Mouse (Mus musculus) heart, adult 2 months (tissue): ENCODE measurements around the gene Cep250. TPM values are rescaled to one million over a fixed set of nuclear protein-coding genes. Genes with fewer than 3 reads are reported as not detected.

Source experiments
- DNase-seq, 2 experiments: peaks; one replicate each; pipeline ENCODE4 v3.0.0; 2021
- H3K27ac ChIP-seq: fragments of 200-600 bp; 2 replicates; pipeline ENCODE4 v1.8.1; 2022
- H3K27me3 ChIP-seq: fragments of 200-500 bp; 2 replicates; pipeline ENCODE4 v1.6.1; 2012; ENCODE audit warnings: mild to moderate bottlenecking, low read length, inconsistent platforms, mixed read lengths; ENCODE audit not compliant: control insufficient read depth, insufficient read depth
- H3K36me3 ChIP-seq: fragments of 200-500 bp; 2 replicates; pipeline ENCODE4 v1.6.1; 2012; ENCODE audit warnings: low read length, inconsistent platforms; ENCODE audit not compliant: control insufficient read depth, insufficient read depth
- H3K4me1 ChIP-seq: fragments of 200-500 bp; 2 replicates; pipeline ENCODE4 v1.6.1; 2011; ENCODE audit warnings: low read length; ENCODE audit not compliant: control insufficient read depth, insufficient read depth
- H3K4me3 ChIP-seq: fragments of 200-600 bp; 2 replicates; pipeline ENCODE4 v1.8.1; 2022
- H3K79me2 ChIP-seq: fragments of 200-500 bp; replicated peaks from 2 replicates; pipeline ENCODE4 v1.6.1; 2012; ENCODE audit warnings: mild to moderate bottlenecking, inconsistent platforms, low read length, moderate library complexity, mixed read lengths; ENCODE audit not compliant: control insufficient read depth, insufficient read depth
- H3K9ac ChIP-seq: fragments of 200-500 bp; 2 replicates; pipeline ENCODE4 v1.6.1; 2012; ENCODE audit warnings: low read depth, mild to moderate bottlenecking, control low read depth, inconsistent platforms, low read length, mixed read lengths
- CTCF ChIP-seq: fragments of 200-600 bp; IDR thresholded peaks from 2 replicates; pipeline ENCODE4 v1.8.1; 2022; ENCODE audit warnings: antibody characterized with exemption, mild to moderate bottlenecking, moderate library complexity
- EP300 ChIP-seq: fragments of 200-500 bp; IDR thresholded peaks from 2 replicates; pipeline ENCODE4 v1.6.1; 2011; ENCODE audit warnings: low read depth, low read length, control low read depth; ENCODE audit not compliant: insufficient read depth
- POLR2A ChIP-seq: fragments of 200-500 bp; IDR thresholded peaks from 2 replicates; pipeline ENCODE4 v1.6.1; 2011; ENCODE audit warnings: mild to moderate bottlenecking, low read depth, low read length, control low read depth; ENCODE audit not compliant: insufficient read depth
- WGBS: fragments of 180-500 bp; shearing (Covaris S2); methylation state at CpG from one replicate; pipeline ENCODE4 v1.1.7; 2018; 5-methylcytosine and 5-hydroxymethylcytosine counted together
- intact Hi-C: fragments of 180-260 bp; cut with DNase I; formaldehyde crosslinking; loops from one replicate; pipeline ENCODE4 v1.15.1; 2025
- polyA plus RNA-seq: library from polyadenylated mRNA; depleted of rRNA; stranded (reverse); fragments of >200 nt; gene quantifications from 2 replicates; pipeline ENCODE4 v1.2.3, GENCODE M21; 2012
- total RNA-seq, 2 experiments: library from RNA; stranded (reverse); gene quantifications; 2 replicates each; pipeline ENCODE4 v1.2.3; 2021

Gene Cep250
- total and polyA plus RNA-seq, 3 experiments = 2.8 to 7.4 (median 5.3) TPM

- no peak for TF ChIP-seq CTCF
- TF ChIP-seq POLR2A = no peak
- no peak for TF ChIP-seq EP300
- Histone ChIP-seq H3K79me2 (no peaks in the 10 kb centered on the region), H3K4me1 (no peaks in the 10 kb centered on the region), H3K9ac (no peak overlapping the region), H3K36me3 (no peaks in the 10 kb centered on the region), H3K27ac (no peak overlapping the region), H3K4me3 (no peak overlapping the region), H3K27me3 (no peaks in the 10 kb centered on the region)
- WGBS = 39% methylated on average over 6 of the region's 6 CpGs
- DNase-seq = peak in 1 of 2 experiments; percentile 21
- intact Hi-C loops = loop anchor here (10.0 kb wide), 1 partner anchor 255 kb away; the partner anchor contains the start of gene Trpc4ap
Observed at GRCm38 (mm10) chr2:155949362-155949761, 6.9 kb upstream of the Cep250 start.

GRCm38 (mm10) chr2:155952006-155952405 lies 4.3 kb upstream of the Cep250 start:
- DNase-seq = peak in 1 of 2 experiments; percentile 45

GRCm38 (mm10) chr2:155959981-155960380 lies 3.7 kb downstream of the Cep250 start:
- 88% methylated on average over 5 of the region's 5 CpGs for WGBS
- intact Hi-C loops = loop anchor here (5.0 kb wide), 2 partner anchors 182 to 317 kb away; partner anchors contain the start of genes Nfs1 and Romo1
- Histone ChIP-seq H3K79me2 (no peaks in the 10 kb centered on the region), H3K9ac (no peak overlapping the region), H3K4me1 (no peaks in the 10 kb centered on the region), H3K4me3 (no peak overlapping the region), H3K27ac (no peak overlapping the region), H3K27me3 (no peaks in the 10 kb centered on the region), H3K36me3 (no peaks in the 10 kb centered on the region)
- TF ChIP-seq EP300 (no peak), CTCF (no peak), POLR2A (no peak)
- no peak for DNase-seq

More at GRCm38 (mm10) chr2:155952006-155952405, 4.3 kb upstream of the Cep250 start:
- Histone ChIP-seq H3K36me3 (no peaks in the 10 kb centered on the region), H3K4me3 (no peak overlapping the region), H3K9ac (no peak overlapping the region), H3K79me2 (no peaks in the 10 kb centered on the region), H3K4me1 (no peaks in the 10 kb centered on the region), H3K27ac (no peak overlapping the region), H3K27me3 (no peaks in the 10 kb centered on the region)
- peak; percentile 75 for TF ChIP-seq CTCF
- TF ChIP-seq POLR2A = no peak
- intact Hi-C loops = no loop called here

GRCm38 (mm10) chr2:155961862-155962261 lies 5.6 kb downstream of the Cep250 start:
- 90% methylated on average over 10 of the region's 10 CpGs for WGBS
- no peaks in the 10 kb centered on the region for H3K27me3 ChIP-seq

GRCm38 (mm10) chr2:155962991-155963390 lies 6.7 kb downstream of the Cep250 start:
- H3K9ac ChIP-seq = no peak overlapping the region
- H3K27me3 ChIP-seq = no peaks in the 10 kb centered on the region
- H3K4me3 ChIP-seq = no peak overlapping the region
- no peaks in the 10 kb centered on the region for H3K4me1 ChIP-seq
- no peak overlapping the region for H3K27ac ChIP-seq
- WGBS = 33% methylated on average over 1 of the region's 1 CpGs
- no peaks in the 10 kb centered on the region for H3K36me3 ChIP-seq
- DNase-seq = no peak
- intact Hi-C loops = loop anchor here (5.0 kb wide), 2 partner anchors 179 to 314 kb away; partner anchors contain the start of genes Nfs1 and Romo1
- no peak for TF ChIP-seq EP300
- TF ChIP-seq CTCF = peak; percentile 70
- TF ChIP-seq POLR2A = no peak
- no peaks in the 10 kb centered on the region for H3K79me2 ChIP-seq

More at GRCm38 (mm10) chr2:155961862-155962261, 5.6 kb downstream of the Cep250 start:
- intact Hi-C loops = loop anchor here (5.0 kb wide), 2 partner anchors 180 to 315 kb away; partner anchors contain the start of genes Nfs1 and Romo1
- no peaks in the 10 kb centered on the region for H3K79me2 ChIP-seq
- H3K27ac ChIP-seq = no peak overlapping the region
- H3K9ac ChIP-seq = no peak overlapping the region
- TF ChIP-seq CTCF = no peak
- no peak for TF ChIP-seq POLR2A
- no peak for TF ChIP-seq EP300
- H3K4me3 ChIP-seq = no peak overlapping the region
- no peak for DNase-seq
- no peaks in the 10 kb centered on the region for H3K36me3 ChIP-seq
- no peaks in the 10 kb centered on the region for H3K4me1 ChIP-seq

- Histone ChIP-seq H3K4me1 (no peaks in the 10 kb centered on the region), H3K27ac (no peak overlapping the region), H3K27me3 (no peaks in the 10 kb centered on the region), H3K36me3 (no peaks in the 10 kb centered on the region), H3K79me2 (no peaks in the 10 kb centered on the region), H3K9ac (no peak overlapping the region), H3K4me3 (no peak overlapping the region)
- DNase-seq = no peak
- 91% methylated on average over 6 of the region's 6 CpGs for WGBS
- no peak for TF ChIP-seq POLR2A
- TF ChIP-seq CTCF = no peak
- no peak for TF ChIP-seq EP300
- intact Hi-C loops = no loop called here
Observed at GRCm38 (mm10) chr2:155973348-155973747, 17.1 kb downstream of the Cep250 start.
